Mouse (Mus musculus) v-Abl transformed pro-B cells (cell line): Measurements from ENCODE around the gene Pigt.

Source experiments
- in situ Hi-C, 2 experiments: fragments of 400-800 bp; cut with MboI; formaldehyde crosslinking; loops; one replicate each; pipeline ENCODE4 v1.15.1; 2025; ENCODE audit not compliant: unreplicated experiment in 2 of 2

Gene Pigt

DNA sequence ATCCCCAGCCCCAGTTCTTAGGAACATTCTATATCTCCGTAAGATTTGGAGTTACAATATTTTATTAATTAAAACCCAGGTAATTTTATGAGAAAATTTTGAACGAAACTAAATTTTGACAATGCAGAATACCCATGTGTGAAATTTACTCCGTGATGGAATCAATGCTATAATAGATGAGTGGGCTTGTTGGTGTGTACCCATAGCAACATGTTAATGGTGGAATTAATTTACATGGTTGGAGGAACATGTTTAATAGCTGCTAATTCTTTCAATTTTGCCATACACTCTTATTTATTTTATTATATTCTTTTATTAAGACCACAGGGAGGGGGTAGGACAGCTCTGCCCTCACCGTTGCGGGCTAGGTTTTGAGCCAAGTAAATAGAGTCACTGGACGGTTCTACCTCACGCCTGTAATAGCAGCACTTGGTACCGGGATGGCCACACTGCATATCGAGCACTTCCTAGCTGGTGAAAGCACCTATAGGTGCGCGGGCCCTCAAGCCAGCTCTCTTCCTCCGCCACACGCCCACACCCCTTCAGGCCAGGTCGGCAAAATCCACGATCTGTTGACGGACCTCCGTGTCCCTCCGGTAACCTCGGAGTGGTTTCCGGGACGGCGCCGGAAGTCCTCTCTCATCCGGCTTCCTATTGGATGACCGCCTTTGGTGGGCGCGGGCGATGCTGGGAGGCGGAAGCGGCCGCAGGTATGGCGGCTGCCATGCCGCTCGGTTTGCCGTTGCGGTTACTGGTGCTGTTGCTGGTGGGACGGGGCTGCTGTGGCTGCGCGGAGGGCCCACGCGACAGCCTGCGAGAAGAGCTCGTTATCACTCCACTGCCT, at the start of gene Pigt:
Gene Pigt, plus strand, starts transcription at position 674 of the 844 bp plus-strand sequence.
- in situ Hi-C loops: no loop called here

- in situ Hi-C loops: no loop called here
Measured at GRCm38 (mm10) chr2:164448140-164448539, 49.2 kb upstream of the Pigt start.

GRCm38 (mm10) chr2:164448921-164449320, 48.4 kb upstream of the Pigt start:
- in situ Hi-C loops: no loop called here

DNA sequence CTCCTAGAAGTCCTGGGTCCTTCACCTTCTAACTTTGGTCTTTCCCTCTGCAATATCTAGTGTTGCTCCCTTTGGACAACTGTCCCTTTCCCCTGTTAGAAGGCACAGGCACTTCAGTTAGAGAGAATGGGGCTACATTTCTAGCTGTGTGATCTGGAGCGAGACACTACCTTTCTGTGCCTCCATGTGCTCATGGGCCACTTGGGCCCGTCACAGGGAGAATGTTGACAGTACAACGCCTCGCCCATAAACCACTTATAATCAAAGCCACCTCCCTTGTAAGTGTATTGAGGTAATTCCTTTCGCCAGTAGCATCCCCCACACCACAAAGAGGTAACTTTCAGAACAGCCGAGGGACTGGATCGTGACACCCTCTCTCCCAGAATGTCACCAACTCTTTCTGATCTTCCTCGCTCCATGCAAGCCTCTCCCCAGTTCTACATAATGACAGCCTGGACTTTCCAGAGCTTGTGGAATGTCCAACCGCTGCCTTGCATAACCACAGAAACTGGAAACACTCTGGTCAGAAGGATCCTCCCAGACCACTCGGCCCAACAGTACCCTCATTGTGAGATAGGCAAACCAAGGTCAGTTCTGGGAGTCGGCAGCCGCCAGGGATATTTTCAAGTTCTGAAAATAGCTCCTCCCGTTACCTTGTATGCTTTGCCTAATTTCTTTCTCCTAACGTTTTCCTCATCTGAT, 47.8 kb upstream of the Pigt start:
- in situ Hi-C loops: no loop called here

DNA sequence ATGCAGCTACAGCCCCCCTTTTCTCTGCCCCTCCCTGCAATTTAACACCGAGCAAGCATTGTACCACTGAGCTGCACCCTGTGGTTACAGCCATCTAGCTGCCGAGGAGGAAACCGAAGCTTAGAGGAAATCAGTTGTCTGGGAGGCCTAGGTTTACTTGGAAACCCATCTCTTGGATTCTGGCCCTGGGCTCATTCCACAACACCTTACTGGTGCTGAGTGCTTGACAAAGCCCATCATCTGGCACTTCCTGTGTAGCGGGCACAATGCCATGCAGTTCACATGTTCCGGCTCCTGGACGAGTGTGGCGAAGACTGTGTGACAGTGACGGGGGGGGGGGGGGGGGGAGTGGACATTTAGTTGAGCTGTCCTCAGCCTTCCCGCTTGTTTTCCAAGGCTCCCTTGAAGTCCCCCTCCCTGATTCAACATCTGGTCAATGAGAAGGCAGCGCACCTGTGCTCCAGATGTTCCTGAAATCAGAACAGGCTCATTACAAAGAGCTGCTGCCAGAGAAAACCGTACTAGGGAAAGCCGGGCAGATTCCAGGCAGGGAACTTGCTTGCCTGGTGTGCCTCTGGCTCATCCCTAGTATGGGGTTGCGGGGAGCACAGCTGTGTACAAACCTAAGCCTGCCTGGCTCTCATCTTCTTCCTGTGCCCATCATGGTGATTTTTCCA, 45.2 kb upstream of the Pigt start:
- in situ Hi-C loops: no loop called here

- in situ Hi-C loops: no loop called here
Measured at GRCm38 (mm10) chr2:164453047-164453757, 44.1 kb upstream of the Pigt start.

GRCm38 (mm10) chr2:164453887-164454500, 43.3 kb upstream of the Pigt start:
- in situ Hi-C loops: no loop called here

- in situ Hi-C loops: loop anchor here (5.0 kb wide), 2 partner anchors 38 to 272 kb away; no protein-coding TSS in a partner anchor
Measured at GRCm38 (mm10) chr2:164454846-164455245, 42.5 kb upstream of the Pigt start.

DNA sequence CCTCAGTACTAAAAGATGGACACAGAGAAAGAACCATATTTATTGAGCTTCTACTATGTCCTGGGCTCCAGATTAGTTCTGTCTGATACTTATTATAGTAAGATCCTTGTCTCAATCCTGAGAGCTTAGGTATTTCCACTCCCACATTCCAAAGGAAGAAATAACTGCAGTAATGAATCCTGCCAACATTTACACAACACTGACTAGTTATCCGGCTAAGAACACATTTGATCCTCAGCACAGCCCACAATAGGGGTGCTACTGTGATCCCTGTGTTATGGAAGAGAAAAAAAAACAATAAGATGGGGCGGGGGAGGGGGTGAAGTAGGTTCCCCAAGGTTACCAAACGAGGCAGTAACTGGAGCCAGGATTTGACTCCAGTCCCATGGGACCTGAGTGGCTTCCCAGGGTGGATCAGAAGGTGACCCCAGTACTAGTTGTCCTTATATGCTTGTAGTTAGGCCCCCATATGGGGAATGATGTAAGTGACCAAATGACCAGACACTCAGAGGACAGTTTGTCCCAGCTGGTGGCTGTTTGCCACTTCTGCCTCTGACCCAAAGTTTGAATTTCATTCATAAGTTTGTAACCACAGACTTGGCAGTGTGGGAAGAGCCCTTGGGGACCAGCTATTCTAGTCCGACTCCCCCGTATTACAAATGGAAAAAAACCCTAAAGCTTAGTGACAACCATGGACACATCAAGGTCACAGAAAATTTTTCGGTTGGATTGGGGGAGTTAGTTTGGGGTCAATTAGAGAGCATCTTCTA, 41.7 kb upstream of the Pigt start:
- in situ Hi-C loops: loop anchor here (5.0 kb wide), 2 partner anchors 38 to 272 kb away; no protein-coding TSS in a partner anchor

- in situ Hi-C loops: loop anchor here (5.0 kb wide), 2 partner anchors 39 to 271 kb away; no protein-coding TSS in a partner anchor
Measured at GRCm38 (mm10) chr2:164456413-164456812, 40.9 kb upstream of the Pigt start.

GRCm38 (mm10) chr2:164456864-164457300, 40.4 kb upstream of the Pigt start, which contains the start of gene Sys1:
TSS of gene Sys1 (plus strand) at chr2:164456964.
- in situ Hi-C loops: loop anchor here (5.0 kb wide), 2 partner anchors 40 to 270 kb away; no protein-coding TSS in a partner anchor

GRCm38 (mm10) chr2:164457942-164458341, 39.4 kb upstream of the Pigt start:
- in situ Hi-C loops: loop anchor here (5.0 kb wide), 2 partner anchors 41 to 269 kb away; no protein-coding TSS in a partner anchor

GRCm38 (mm10) chr2:164458535-164458934, 38.8 kb upstream of the Pigt start:
- in situ Hi-C loops: loop anchor here (5.0 kb wide), 2 partner anchors 41 to 269 kb away; no protein-coding TSS in a partner anchor

DNA sequence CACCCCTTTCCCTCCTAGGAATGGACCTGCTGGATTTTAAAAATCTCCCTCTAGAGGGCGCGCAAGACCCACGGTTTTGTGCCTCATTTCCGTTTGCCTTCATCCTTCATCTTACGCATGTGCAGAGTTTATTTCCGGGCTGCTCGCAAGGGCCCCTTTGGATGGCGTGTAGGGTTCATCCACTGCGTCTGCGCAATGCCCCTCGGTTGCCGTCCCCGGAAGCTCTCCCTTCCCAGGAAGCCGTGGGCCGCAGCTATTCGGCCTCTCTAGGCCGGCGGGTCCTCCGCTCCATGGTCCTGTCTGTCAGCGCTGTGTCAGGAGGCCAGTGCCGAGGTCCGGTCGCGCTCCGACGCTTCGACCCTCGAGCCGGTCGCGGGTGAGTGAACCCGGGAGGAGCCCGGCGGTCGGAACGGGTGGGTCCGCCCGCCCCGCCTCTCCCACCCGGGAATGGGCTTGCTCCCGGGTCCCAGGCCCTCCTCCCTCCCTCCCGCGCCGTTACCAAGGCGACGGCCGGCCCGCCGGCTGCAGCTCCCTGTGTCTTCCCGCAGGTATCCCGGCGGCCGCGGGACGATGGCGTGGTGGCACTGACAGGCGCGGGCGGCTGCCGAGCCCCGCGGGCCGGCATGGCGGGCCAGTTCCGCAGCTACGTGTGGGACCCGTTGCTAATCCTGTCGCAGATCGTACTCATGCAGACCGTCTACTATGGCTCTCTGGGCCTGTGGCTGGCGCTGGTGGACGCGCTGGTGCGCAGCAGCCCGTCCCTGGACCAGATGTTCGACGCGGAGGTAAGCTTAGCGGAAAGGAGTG, 36.4 kb upstream of the Pigt start, which contains the start of gene Gm20458:
Gene Gm20458, plus strand, starts transcription at position 223 of the 807 bp plus-strand sequence.
- in situ Hi-C loops: loop anchor here (5.0 kb wide), 1 partner anchor 56 kb away; no protein-coding TSS in a partner anchor

DNA sequence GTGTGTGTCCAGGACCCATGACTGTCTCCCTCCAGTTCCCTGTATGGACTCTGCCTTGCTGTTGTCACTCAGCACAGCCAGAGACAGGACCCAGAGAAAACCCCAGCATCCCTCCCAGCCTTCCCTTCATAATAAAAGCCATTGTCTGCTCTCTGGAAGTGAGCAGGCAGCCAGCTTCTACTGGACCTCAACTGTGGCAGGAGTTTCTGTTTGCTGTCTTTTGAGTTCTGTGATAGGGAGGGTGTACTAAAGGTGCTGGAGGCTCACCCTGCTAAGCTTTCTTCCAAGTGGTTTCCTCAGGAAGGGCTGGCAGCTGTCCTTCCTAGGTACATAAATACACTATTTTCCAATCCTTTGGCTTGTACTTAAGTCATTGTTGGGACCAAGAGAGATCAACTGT, 32.2 kb upstream of the Pigt start:
- in situ Hi-C loops: no loop called here

GRCm38 (mm10) chr2:164466787-164467186, 30.5 kb upstream of the Pigt start:
- in situ Hi-C loops: no loop called here

DNA sequence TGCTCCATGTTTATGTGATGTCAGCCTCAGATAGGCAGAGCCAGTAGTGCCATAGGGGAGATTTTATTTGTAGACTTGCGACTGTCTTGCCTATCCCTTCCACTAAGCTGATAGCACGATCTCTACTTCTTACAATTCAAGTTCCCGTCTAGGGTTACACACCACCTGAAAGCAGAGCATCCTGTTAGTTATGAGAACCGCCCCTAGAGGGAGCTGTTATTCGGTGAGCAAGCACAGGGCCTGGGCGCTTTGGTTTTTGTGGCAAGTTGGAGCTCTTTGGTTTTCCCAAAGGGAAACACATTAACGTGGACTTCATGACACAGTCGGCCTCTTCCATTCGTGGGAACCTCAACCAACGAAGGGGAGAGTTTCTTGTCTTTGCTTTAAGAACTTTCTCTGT, 27.1 kb upstream of the Pigt start:
- in situ Hi-C loops: no loop called here

- in situ Hi-C loops: no loop called here
Measured at GRCm38 (mm10) chr2:164473624-164474023, 23.7 kb upstream of the Pigt start, which contains the start of gene Trp53tg5. TSS of gene Trp53tg5 (minus strand) at chr2:164473724.
